Mouse (Mus musculus): ENCODE measurements at regions not wholly inside any gene's neighbourhood (a gene's known extent, or its start where the extent isn't known, plus 50 kb on each side); places are given as distances from the start of the nearest gene placed in this dataset.

DNA sequence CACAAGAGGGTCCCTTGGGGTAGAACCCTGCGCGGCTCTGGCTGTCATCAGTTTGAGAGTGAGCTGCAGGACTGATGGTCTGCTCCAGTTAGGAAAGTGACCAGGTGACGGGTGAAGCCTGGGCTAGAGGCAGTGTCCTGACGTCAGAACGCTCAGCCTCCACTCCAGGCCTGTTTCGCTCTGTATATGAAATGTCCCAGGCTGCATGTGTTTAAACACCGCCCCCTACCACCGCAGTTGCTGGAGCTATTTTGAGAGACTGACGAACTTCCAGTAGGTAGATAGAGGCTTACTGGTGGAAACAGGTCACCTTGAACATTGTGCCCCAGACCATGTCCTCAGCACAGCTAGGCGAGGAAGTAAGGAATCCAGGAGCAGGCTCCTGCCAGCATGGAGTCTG lies 54.2 kb upstream of the Plcz1 start:
- DNase-seq (ENCODE audit: low spot score in 2 of 2) = no peak
